Mouse (Mus musculus): ENCODE results near the gene Gm10097. TPM values are rescaled to one million over a fixed set of nuclear protein-coding genes. Genes with fewer than 3 reads are reported as not detected.

Gm10097 gene
- total and polyA plus RNA-seq, 3 experiments = not detected

DNA sequence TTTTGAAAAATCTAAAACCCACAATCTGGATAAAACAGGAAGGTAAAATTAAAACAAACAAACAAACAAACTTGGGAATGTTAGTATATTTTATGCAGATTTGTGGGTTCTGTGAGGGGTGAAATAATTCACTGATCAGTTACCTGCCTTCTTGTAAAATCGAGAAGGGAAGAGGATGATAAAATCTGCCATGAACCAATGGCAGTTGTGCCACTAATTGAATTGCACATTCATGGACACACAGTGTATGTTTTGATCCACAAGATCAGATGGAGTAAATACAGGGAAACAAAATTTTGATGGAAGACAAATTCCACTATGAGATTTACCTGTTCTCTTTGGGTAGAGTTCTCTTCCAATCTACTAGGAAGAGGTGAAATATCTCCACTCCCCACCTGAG, 39.1 kb upstream of the Gm10097 start:
- H3K36me3 ChIP-seq (replicated peaks in 1 of 2; ENCODE audit: control insufficient read depth in 1 of 2, insufficient read depth in 1 of 2, low read length in 1 of 2) = peaks cover 0 to 21% of the 10 kb centered on the region in 2 experiments
- H3K4me3 ChIP-seq (replicated peaks in 1 of 3; ENCODE audit: low read depth in 2 of 3, low read length in 2 of 3, poor library complexity in 1 of 3) = no peak overlapping the region
- H3K9ac ChIP-seq (ENCODE audit: insufficient read depth, low read depth) = no peak overlapping the region
- DNase-seq (ENCODE audit: extremely low read depth) = no peak
- H3K4me1 ChIP-seq (ENCODE audit: control insufficient read depth in 1 of 2, insufficient read depth in 2 of 2) = no peaks in the 10 kb centered on the region
- no peaks in the 10 kb centered on the region for H3K79me2 ChIP-seq (replicated peaks; ENCODE audit: control insufficient read depth, extremely low read depth, insufficient read depth, poor library complexity, severe bottlenecking)
- dilution Hi-C loops (cut with MboI; ENCODE audit: extremely low pct_ligation_motif_present, extremely low pct_unique_long_range_greater_than_20kb, low sequenced_read_pairs) (no loop called here), in situ Hi-C loops (cut with MboI; ENCODE audit: low pct_ligation_motif_present, low pct_unique_long_range_greater_than_20kb, low sequenced_read_pairs) (no loop called here)
- no peaks in the 10 kb centered on the region for H3K27me3 ChIP-seq (replicated peaks)
- no peak for TF ChIP-seq HCFC1 (IDR thresholded peaks at IDR 0.05; ENCODE audit: low read depth, low read length)
- no peak for TF ChIP-seq POLR2AphosphoS2 (IDR thresholded peaks at IDR 0.05; ENCODE audit: low read depth, low read length)
- TF ChIP-seq TCF12 (IDR thresholded peaks at IDR 0.05; ENCODE audit: low read depth, low read length) = no peak
- TF ChIP-seq MAZ (IDR thresholded peaks at IDR 0.05; ENCODE audit: low read depth, low read length) = no peak
- no peak for TF ChIP-seq ZMIZ1 (IDR thresholded peaks at IDR 0.05; ENCODE audit: low read depth, low read length)
- TF ChIP-seq PAX5 (IDR thresholded peaks at IDR 0.05; ENCODE audit: low read length) = no peak
- TF ChIP-seq USF1 (IDR thresholded peaks at IDR 0.05; ENCODE audit: low read depth, low read length) = no peak
- no peak for TF ChIP-seq CTCF (conservative IDR thresholded peaks at IDR 0.05 in 1 of 2, IDR thresholded peaks at IDR 0.05 in 1 of 2; ENCODE audit: low read depth in 2 of 2, low read length in 2 of 2)
- TF ChIP-seq TBP (conservative IDR thresholded peaks at IDR 0.05; ENCODE audit: low read depth, low read length) = no peak
- no peak for TF ChIP-seq MYC (IDR thresholded peaks at IDR 0.05; ENCODE audit: low read depth, low read length)
- TF ChIP-seq KAT2A (IDR thresholded peaks at IDR 0.05; ENCODE audit: insufficient replicate concordance, low read length) = no peak
- no peak for TF ChIP-seq JUN (IDR thresholded peaks at IDR 0.05; ENCODE audit: insufficient read depth, low read depth, low read length)
- TF ChIP-seq MXI1 (IDR thresholded peaks at IDR 0.05; ENCODE audit: low read depth, low read length) = no peak
- TF ChIP-seq ZC3H11A (IDR thresholded peaks at IDR 0.05; ENCODE audit: low read depth, low read length) = no peak
- no peak for TF ChIP-seq E2F4 (IDR thresholded peaks at IDR 0.05; ENCODE audit: insufficient replicate concordance, low read depth, low read length)
- no peak for TF ChIP-seq IRF4 (IDR thresholded peaks at IDR 0.05; ENCODE audit: low read depth, low read length)
- no peak overlapping the region for H3K4me2 ChIP-seq (ENCODE audit: insufficient read depth, low read depth, poor library complexity, severe bottlenecking)
- no peak overlapping the region for H3K27ac ChIP-seq (ENCODE audit: insufficient read depth, low read depth)
- no peaks in the 10 kb centered on the region for H3K9me3 ChIP-seq (replicated peaks; ENCODE audit: low read length)

DNA sequence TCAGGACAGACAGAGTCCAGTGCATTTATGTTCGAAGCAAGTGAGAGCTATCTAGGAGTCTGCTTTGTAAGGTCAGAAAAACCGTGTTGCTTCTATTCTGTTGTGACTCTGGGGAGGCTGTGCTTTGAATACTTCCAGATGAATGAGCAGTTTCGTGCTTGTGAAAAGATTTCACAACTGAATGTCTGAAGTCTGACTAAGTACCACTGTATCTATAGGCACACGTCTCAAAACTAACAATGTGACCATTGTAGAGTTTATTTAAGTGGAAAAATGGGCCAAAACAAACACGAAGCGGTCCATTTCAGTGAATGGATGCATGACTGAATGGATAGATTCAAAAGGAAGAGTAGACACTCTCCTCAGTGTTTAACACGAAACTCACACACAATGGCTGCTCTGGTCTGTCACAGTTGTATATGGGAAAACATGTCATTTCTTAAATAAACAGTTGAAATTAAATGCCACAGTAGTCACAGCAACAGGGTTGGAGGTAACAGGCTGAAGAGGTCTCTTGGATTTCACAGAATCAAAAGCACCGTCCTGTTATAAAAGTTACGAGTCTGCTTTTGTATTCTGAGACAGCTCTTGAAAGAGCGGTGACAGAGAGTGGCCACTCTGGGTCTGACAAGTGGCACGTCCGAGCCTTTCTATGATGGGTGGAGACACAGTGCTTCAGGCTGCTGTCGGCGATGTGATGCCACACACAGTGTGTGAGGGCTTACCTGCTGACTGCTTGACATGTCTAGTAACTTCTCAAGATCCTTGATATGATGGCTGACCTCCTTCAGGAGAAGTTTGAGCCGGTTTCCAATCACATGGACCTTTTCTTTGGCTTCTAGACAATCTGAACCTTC, 36.6 kb upstream of the Gm10097 start:
- dilution Hi-C loops (cut with MboI; ENCODE audit: extremely low pct_ligation_motif_present, extremely low pct_unique_long_range_greater_than_20kb, low sequenced_read_pairs) (no loop called here), in situ Hi-C loops (cut with MboI; ENCODE audit: low pct_ligation_motif_present, low pct_unique_long_range_greater_than_20kb, low sequenced_read_pairs) (no loop called here)
- Histone ChIP-seq H3K4me1 (ENCODE audit: control insufficient read depth in 1 of 2, insufficient read depth in 2 of 2) (no peaks in the 10 kb centered on the region), H3K27me3 (replicated peaks) (no peaks in the 10 kb centered on the region), H3K9ac (ENCODE audit: insufficient read depth, low read depth) (no peak overlapping the region), H3K27ac (ENCODE audit: insufficient read depth, low read depth) (no peak overlapping the region), H3K9me3 (replicated peaks; ENCODE audit: low read length) (no peaks in the 10 kb centered on the region), H3K4me2 (ENCODE audit: insufficient read depth, low read depth, poor library complexity, severe bottlenecking) (no peak overlapping the region), H3K79me2 (replicated peaks; ENCODE audit: control insufficient read depth, extremely low read depth, insufficient read depth, poor library complexity, severe bottlenecking) (no peaks in the 10 kb centered on the region), H3K4me3 (replicated peaks in 1 of 3; ENCODE audit: low read depth in 2 of 3, low read length in 2 of 3, poor library complexity in 1 of 3) (no peak overlapping the region), H3K36me3 (replicated peaks in 1 of 2; ENCODE audit: control insufficient read depth in 1 of 2, insufficient read depth in 1 of 2, low read length in 1 of 2) (peaks cover 0 to 41% of the 10 kb centered on the region in 2 experiments)
- TF ChIP-seq ZKSCAN1 (IDR thresholded peaks at IDR 0.05; ENCODE audit: borderline replicate concordance, low read depth, low read length) = no peak
- no peak for TF ChIP-seq GABPA (IDR thresholded peaks at IDR 0.05; ENCODE audit: insufficient replicate concordance, low read depth, low read length)
- no peak for TF ChIP-seq ETS1 (conservative IDR thresholded peaks at IDR 0.05; ENCODE audit: low read depth, low read length)
- DNase-seq (ENCODE audit: extremely low read depth) = no peak

Measured in CH12.LX (cell line).